19 mouse cellular contexts compared by ENCODE assay signal in genomic region chr10:84397276-84397675, GRCm38 (mm10). TPM values are rescaled to one million over a fixed set of nuclear protein-coding genes. Genes with fewer than 3 reads are reported as not detected.
DNase-seq lines count a peak whose midpoint lies in the region; ATAC-seq and TF ChIP-seq lines count a peak whose summit lies in the region.
"Had no signal": no experiment of that assay in that cellular context is flagged by ENCODE, and none has a peak within 500 bp of the region (broad histone marks: within the 10 kb centered on the region; RNA-seq: fewer than 3 reads in every experiment).

No protein-coding gene starts in this region.

- no peak for TF ChIP-seq POLR2A in heart, adult 2 months (IDR thresholded peaks at IDR 0.05; ENCODE audit: insufficient read depth, low read depth, low read length)

- no peaks in the 10 kb centered on the region for H3K27me3 ChIP-seq in heart, adult 2 months (ENCODE audit: control insufficient read depth, insufficient read depth, low read length)
- no peaks in the 10 kb centered on the region for H3K27me3 ChIP-seq in heart, embryonic 10.5 days (ENCODE audit: insufficient read depth, poor library complexity, severe bottlenecking)
- H3K27me3 ChIP-seq in lung, postnatal 0 days (replicated peaks; ENCODE audit: insufficient read depth, low read length), result 0 out of 2 replicates have a peak, but pooled peaks cover 4% of the 10 kb centered on the region
- no peaks in the 10 kb centered on the region for H3K27me3 ChIP-seq in intestine, embryonic 16.5 days (replicated peaks; ENCODE audit: control insufficient read depth, insufficient read depth, low read length)
- H3K27me3 ChIP-seq: hindbrain, embryonic 12.5 days; kidney, embryonic 15.5 days; midbrain, embryonic 12.5 days had no signal

- no peaks in the 10 kb centered on the region for H3K9me3 ChIP-seq in heart, embryonic 10.5 days
- H3K9me3 ChIP-seq in lung, postnatal 0 days (ENCODE audit: low read length), result no peaks in the 10 kb centered on the region
- H3K9me3 ChIP-seq in intestine, embryonic 16.5 days (ENCODE audit: control insufficient read depth, low read length), result no peaks in the 10 kb centered on the region
- H3K9me3 ChIP-seq: hindbrain, embryonic 12.5 days; kidney, embryonic 15.5 days; midbrain, embryonic 12.5 days had no signal

- peaks cover 15% of the 10 kb centered on the region for H3K36me3 ChIP-seq in heart, adult 2 months (ENCODE audit: control insufficient read depth, insufficient read depth, low read length)
- H3K36me3 ChIP-seq in heart, embryonic 10.5 days, result peaks cover 7% of the 10 kb centered on the region; the same call in 1 of the 2 replicates
- H3K36me3 ChIP-seq in lung, postnatal 0 days (ENCODE audit: insufficient read depth, low read length), result no peaks in the 10 kb centered on the region
- H3K36me3 ChIP-seq in intestine, embryonic 16.5 days (ENCODE audit: control insufficient read depth, insufficient read depth, low read length), result no peaks in the 10 kb centered on the region
- H3K36me3 ChIP-seq: midbrain, embryonic 12.5 days had no signal

- peaks cover 37% of the 10 kb centered on the region for H3K4me1 ChIP-seq in heart, adult 2 months (ENCODE audit: control insufficient read depth, insufficient read depth, low read length)
- peaks cover 66% of the 10 kb centered on the region for H3K4me1 ChIP-seq in heart, embryonic 10.5 days
- H3K4me1 ChIP-seq in lung, postnatal 0 days (ENCODE audit: insufficient read depth, low read depth, low read length), result peaks cover 3% of the 10 kb centered on the region; the same call in 1 of the 2 replicates
- peaks cover 19% of the 10 kb centered on the region for H3K4me1 ChIP-seq in intestine, embryonic 16.5 days (ENCODE audit: control insufficient read depth, insufficient read depth, low read length)

- no peak; the same call in 1 of the 2 replicates for TF ChIP-seq CTCF in heart, adult 2 months (IDR thresholded peaks at IDR 0.05)
- TF ChIP-seq CTCF in lung, postnatal 0 days (IDR thresholded peaks at IDR 0.05), result no peak

- intact Hi-C loops in heart, adult 2 months (cut with DNase I), result no loop called here

- no peak overlapping the region for H3K4me3 ChIP-seq in heart, adult 2 months
- H3K4me3 ChIP-seq in heart, embryonic 10.5 days, result no peak overlapping the region
- no peak overlapping the region for H3K4me3 ChIP-seq in lung, postnatal 0 days (ENCODE audit: low read depth, low read length)
- no peak overlapping the region for H3K4me3 ChIP-seq in intestine, embryonic 16.5 days (ENCODE audit: low read length)
- H3K4me3 ChIP-seq: hindbrain, embryonic 12.5 days; kidney, embryonic 15.5 days; midbrain, embryonic 12.5 days had no signal

- no peaks in the 10 kb centered on the region for H3K79me2 ChIP-seq in heart, adult 2 months (replicated peaks; ENCODE audit: control insufficient read depth, insufficient read depth, low read length)

- 0 out of 2 replicates have a peak, but pooled peaks have one; percentile 7 for TF ChIP-seq EP300 in heart, adult 2 months (IDR thresholded peaks at IDR 0.05; ENCODE audit: insufficient read depth, low read depth, low read length)
- TF ChIP-seq EP300 in lung, postnatal 0 days (IDR thresholded peaks at IDR 0.05), result no peak

- DNase-seq in heart, adult 2 months, result peak in 1 of 2 experiments; percentile 71
- no peak for DNase-seq in heart, embryonic 10.5 days (ENCODE audit: low spot score)
- peak; percentile 19 for DNase-seq in lung, postnatal 0 days (ENCODE audit: low spot score)
- no peak for DNase-seq in lung, postnatal 10 days
- DNase-seq in gastrocnemius, adult 8-10 months (ENCODE audit: low spot score in 2 of 2), result peak; percentile 47 to 55
- no peak for DNase-seq in liver
- DNase-seq: cerebellum, postnatal 25 days; forebrain, postnatal 0 days; layer of hippocampus, postnatal 36 days; left cerebral cortex, postnatal 4 days; lung, adult 2 months; thymus, adult 18-20 months had no signal

- no peak for ATAC-seq in lung, postnatal 0 days
- no peak for ATAC-seq in intestine, embryonic 16.5 days
- ATAC-seq: forebrain, postnatal 0 days; inflammation-experienced regulatory T-cells, adult 6 months had no signal

- H3K4me2 ChIP-seq in lung, postnatal 0 days (replicated peaks; ENCODE audit: low read depth, low read length), result no peak overlapping the region
- no peak overlapping the region for H3K4me2 ChIP-seq in intestine, embryonic 16.5 days (ENCODE audit: low read depth, low read length)
- H3K4me2 ChIP-seq: hindbrain, embryonic 12.5 days; kidney, embryonic 15.5 days; liver, embryonic 11.5 days; midbrain, embryonic 12.5 days had no signal

- H3K9ac ChIP-seq in heart, adult 2 months (ENCODE audit: low read depth, low read length), result no peak overlapping the region
- H3K9ac ChIP-seq in lung, postnatal 0 days (replicated peaks; ENCODE audit: low read depth), result no peak overlapping the region
- no peak overlapping the region for H3K9ac ChIP-seq in intestine, embryonic 16.5 days (ENCODE audit: low read depth, low read length)
- H3K9ac ChIP-seq: forebrain, postnatal 0 days; hindbrain, embryonic 12.5 days; kidney, embryonic 15.5 days; midbrain, embryonic 12.5 days had no signal

- 37% methylated on average over 4 of the region's 4 CpGs for WGBS in heart, adult 2 months
- WGBS in heart, embryonic 10.5 days, result 82% methylated on average over 4 of the region's 4 CpGs
- WGBS in lung, postnatal 0 days, result 73% methylated on average over 4 of the region's 4 CpGs
- WGBS in intestine, embryonic 16.5 days, result 75% methylated on average over 4 of the region's 4 CpGs

- peak overlapping the region; percentile 77 for H3K27ac ChIP-seq in heart, adult 2 months
- no peak overlapping the region for H3K27ac ChIP-seq in heart, embryonic 10.5 days
- no peak overlapping the region for H3K27ac ChIP-seq in lung, postnatal 0 days (ENCODE audit: low read length)
- no peak overlapping the region for H3K27ac ChIP-seq in intestine, embryonic 16.5 days (ENCODE audit: low read length)
- H3K27ac ChIP-seq: hindbrain, embryonic 12.5 days; kidney, embryonic 15.5 days; macrophage; midbrain, embryonic 12.5 days had no signal

RNA-seq across cellular contexts. Expression of gene Nuak1, which starts 43.1 kb away (rescaled TPM):
- 10 to 100 TPM; 27.0 to 29.0 TPM for total RNA-seq in heart, adult 2 months (2021)
- polyA plus RNA-seq in heart, adult 2 months (2012; rRNA removed), result 15.3 and 32.0 TPM in 2 replicates
- polyA plus RNA-seq in heart, embryonic 10.5 days (2016; fragmentation: Nextera tagmentation; extraction: Ambion mirVana), result 1.8 and 1.9 TPM in 2 replicates
- 2.2 and 2.3 TPM in 2 replicates for polyA plus RNA-seq in lung, postnatal 0 days (2015; fragmentation: Nextera tagmentation; extraction: Ambion mirVana)
- 10 to 100 TPM; 16.4 to 23.6 (median 17.2) TPM for total RNA-seq in gastrocnemius, adult 8-10 months (2022)
- 0.59 and 0.66 TPM in 2 replicates for polyA plus RNA-seq in intestine, embryonic 16.5 days (2015; fragmentation: Nextera tagmentation; extraction: Ambion mirVana)
- polyA plus RNA-seq: inflammation-experienced regulatory T-cells, adult 6 months had no signal

Comparison
In these comparisons a context has a peak if more than half of its experiments do, and no peak if none do; other contexts are left out.
1. DNase-seq: peak in lung, postnatal 0 days (single experiment) and gastrocnemius, adult 8-10 months (2 of 2); none in heart, embryonic 10.5 days (single experiment), lung, postnatal 10 days (single experiment) and liver (single experiment).